Mouse (Mus musculus): ENCODE data around the gene Als2cr12. TPM values are rescaled to one million over a fixed set of nuclear protein-coding genes. Genes with fewer than 3 reads are reported as not detected.
A peak's percentile ranks its signal among the peaks of the same experiment; 100 is the strongest.
"Not testable (repeated sequence)": the region's sequence is repeated elsewhere in the genome, so short reads cannot be mapped to it uniquely, and the experiment has no call there.

Als2cr12 gene
- 64.1 and 65.5 TPM in 2 replicates for polyA plus RNA-seq (2012; rRNA removed)

DNA sequence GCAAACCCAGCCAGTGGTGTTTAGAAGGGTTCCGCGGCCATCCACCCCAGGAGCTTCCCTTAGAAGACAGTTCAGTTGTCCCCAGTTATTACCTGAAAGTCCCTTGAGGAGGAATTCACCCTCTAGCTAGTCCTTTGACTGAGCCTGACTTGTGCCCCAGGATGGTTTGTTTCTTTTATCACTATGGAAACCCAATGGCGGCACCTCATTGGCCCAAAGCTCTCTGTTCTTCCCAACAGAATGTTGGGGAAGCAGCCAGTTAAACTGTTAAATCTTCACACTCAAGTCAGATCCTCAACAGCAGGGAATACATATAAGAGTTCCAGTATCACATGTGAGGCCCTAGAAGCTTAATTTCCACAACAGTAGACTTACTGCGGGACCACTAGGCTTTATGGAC is at the start of gene Als2cr12:
TSS of gene Als2cr12 (minus strand) at position 180 of the 400 bp plus-strand sequence.
- peak within 1 kb of the TSS; percentile 86 for H3K4me3 ChIP-seq (ENCODE audit: control insufficient read depth, low read depth, low read length)
- H3K4me1 ChIP-seq (ENCODE audit: control insufficient read depth, insufficient read depth, low read length); H3K36me3 ChIP-seq (ENCODE audit: control insufficient read depth, insufficient read depth, low read length); H3K27me3 ChIP-seq (ENCODE audit: control insufficient read depth, insufficient read depth, low read length): not testable (repeated sequence)
- H3K27ac ChIP-seq (ENCODE audit: control insufficient read depth, insufficient read depth, low read depth, low read length) = peak within 1 kb of the TSS; percentile 97

DNA sequence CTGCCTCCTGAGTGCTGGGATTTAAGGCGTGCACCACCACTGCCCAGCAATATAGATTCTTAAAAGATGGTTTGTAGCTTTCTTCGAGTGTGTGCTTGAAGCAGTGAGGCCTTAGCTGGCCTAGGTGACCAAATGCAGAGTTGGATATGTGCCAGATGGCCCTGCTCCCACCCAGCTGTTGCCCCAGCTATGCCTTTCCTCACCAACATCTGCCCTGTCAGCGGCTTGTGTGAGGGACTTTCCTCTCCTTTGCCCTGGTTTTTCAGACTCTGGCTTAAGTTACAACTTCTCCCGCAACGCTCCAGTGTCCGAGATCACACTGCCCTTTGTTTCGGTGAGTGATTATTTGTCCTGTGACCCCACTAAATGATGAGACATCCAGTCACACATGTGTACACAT is 48.9 kb upstream of the Als2cr12 start:
- Histone ChIP-seq H3K4me1 (ENCODE audit: control insufficient read depth, insufficient read depth, low read length) (no peaks in the 10 kb centered on the region), H3K27ac (ENCODE audit: control insufficient read depth, insufficient read depth, low read depth, low read length) (no peak overlapping the region), H3K36me3 (ENCODE audit: control insufficient read depth, insufficient read depth, low read length) (no peaks in the 10 kb centered on the region)

GRCm38 (mm10) chr1:58743252-58743651 is 47.5 kb upstream of the Als2cr12 start:
- no peak overlapping the region for H3K4me3 ChIP-seq (ENCODE audit: control insufficient read depth, low read depth, low read length)
- no peaks in the 10 kb centered on the region for H3K27me3 ChIP-seq (ENCODE audit: control insufficient read depth, insufficient read depth, low read length)
- H3K36me3 ChIP-seq (ENCODE audit: control insufficient read depth, insufficient read depth, low read length) = no peaks in the 10 kb centered on the region
- no peaks in the 10 kb centered on the region for H3K4me1 ChIP-seq (ENCODE audit: control insufficient read depth, insufficient read depth, low read length)
- TF ChIP-seq POLR2A (IDR thresholded peaks at IDR 0.05; ENCODE audit: control insufficient read depth, low read depth, low read length) (no peak), CTCF (IDR thresholded peaks at IDR 0.05; ENCODE audit: control insufficient read depth, insufficient read depth, insufficient replicate concordance, low read depth, low read length) (no peak)
- no peak overlapping the region for H3K27ac ChIP-seq (ENCODE audit: control insufficient read depth, insufficient read depth, low read depth, low read length)

More for the DNA sequence above, 48.9 kb upstream of the Als2cr12 start:
- TF ChIP-seq POLR2A (IDR thresholded peaks at IDR 0.05; ENCODE audit: control insufficient read depth, low read depth, low read length) (no peak), CTCF (IDR thresholded peaks at IDR 0.05; ENCODE audit: control insufficient read depth, insufficient read depth, insufficient replicate concordance, low read depth, low read length) (no peak)
- Histone ChIP-seq H3K4me3 (ENCODE audit: control insufficient read depth, low read depth, low read length) (no peak overlapping the region), H3K27me3 (ENCODE audit: control insufficient read depth, insufficient read depth, low read length) (no peaks in the 10 kb centered on the region)

DNA sequence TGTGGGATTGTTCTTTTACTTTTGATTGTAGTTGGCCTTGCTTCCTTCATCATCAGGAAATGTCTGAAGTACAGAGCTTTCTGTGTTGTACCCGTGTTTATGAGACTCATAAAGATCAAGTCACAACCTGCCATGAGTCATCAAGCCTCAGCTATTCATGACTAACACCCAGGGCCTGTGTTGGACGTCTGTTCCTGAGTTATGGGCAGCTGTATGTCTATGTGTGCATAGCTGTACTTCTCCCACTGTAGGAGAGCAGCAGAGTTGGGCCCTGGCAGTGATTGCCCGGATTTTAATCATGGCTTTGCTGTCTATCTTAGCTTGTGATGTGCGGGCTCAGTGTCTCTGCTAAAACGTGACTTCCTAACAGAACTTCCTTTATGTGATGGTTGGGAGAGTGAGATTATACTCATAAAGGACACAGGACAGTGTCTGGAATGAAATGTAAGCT is 46.8 kb upstream of the Als2cr12 start:
- no peaks in the 10 kb centered on the region for H3K4me1 ChIP-seq (ENCODE audit: control insufficient read depth, insufficient read depth, low read length)
- H3K36me3 ChIP-seq (ENCODE audit: control insufficient read depth, insufficient read depth, low read length) = no peaks in the 10 kb centered on the region
- no peaks in the 10 kb centered on the region for H3K27me3 ChIP-seq (ENCODE audit: control insufficient read depth, insufficient read depth, low read length)
- H3K27ac ChIP-seq (ENCODE audit: control insufficient read depth, insufficient read depth, low read depth, low read length) = no peak overlapping the region
- TF ChIP-seq CTCF (IDR thresholded peaks at IDR 0.05; ENCODE audit: control insufficient read depth, insufficient read depth, insufficient replicate concordance, low read depth, low read length) (no peak), POLR2A (IDR thresholded peaks at IDR 0.05; ENCODE audit: control insufficient read depth, low read depth, low read length) (no peak)
- H3K4me3 ChIP-seq (ENCODE audit: control insufficient read depth, low read depth, low read length) = no peak overlapping the region

- Histone ChIP-seq H3K4me3 (ENCODE audit: control insufficient read depth, low read depth, low read length) (no peak overlapping the region), H3K36me3 (ENCODE audit: control insufficient read depth, insufficient read depth, low read length) (no peaks in the 10 kb centered on the region), H3K4me1 (ENCODE audit: control insufficient read depth, insufficient read depth, low read length) (no peaks in the 10 kb centered on the region), H3K27me3 (ENCODE audit: control insufficient read depth, insufficient read depth, low read length) (no peaks in the 10 kb centered on the region), H3K27ac (ENCODE audit: control insufficient read depth, insufficient read depth, low read depth, low read length) (no peak overlapping the region)
- no peak for TF ChIP-seq CTCF (IDR thresholded peaks at IDR 0.05; ENCODE audit: control insufficient read depth, insufficient read depth, insufficient replicate concordance, low read depth, low read length)
- no peak for TF ChIP-seq POLR2A (IDR thresholded peaks at IDR 0.05; ENCODE audit: control insufficient read depth, low read depth, low read length)
Observed at GRCm38 (mm10) chr1:58739529-58739928, 43.7 kb upstream of the Als2cr12 start.

DNA sequence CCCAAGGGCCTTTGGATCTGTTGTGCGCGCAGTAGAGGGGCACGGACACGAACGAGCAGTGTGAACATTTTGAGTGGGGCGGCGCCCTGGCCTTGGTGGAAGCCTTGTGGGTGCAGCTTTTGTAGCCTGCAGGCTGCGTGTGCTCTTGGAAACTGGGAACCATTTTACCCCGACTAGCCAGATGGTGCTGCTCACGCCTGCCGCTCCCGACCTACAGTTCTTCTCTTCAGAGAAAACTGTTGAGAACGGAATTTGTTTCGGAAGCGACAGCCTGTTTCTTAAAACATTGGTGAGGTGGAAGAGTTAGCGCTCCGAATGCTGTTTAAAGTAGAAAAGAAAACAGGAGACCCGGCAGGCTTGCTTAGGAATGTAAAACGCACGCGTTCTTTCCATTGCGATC is 41.2 kb upstream of the Als2cr12 start:
- H3K27me3 ChIP-seq (ENCODE audit: control insufficient read depth, insufficient read depth, low read length) = no peaks in the 10 kb centered on the region
- H3K36me3 ChIP-seq (ENCODE audit: control insufficient read depth, insufficient read depth, low read length) = no peaks in the 10 kb centered on the region
- no peak overlapping the region for H3K4me3 ChIP-seq (ENCODE audit: control insufficient read depth, low read depth, low read length)
- no peaks in the 10 kb centered on the region for H3K4me1 ChIP-seq (ENCODE audit: control insufficient read depth, insufficient read depth, low read length)
- TF ChIP-seq CTCF (IDR thresholded peaks at IDR 0.05; ENCODE audit: control insufficient read depth, insufficient read depth, insufficient replicate concordance, low read depth, low read length) = no peak
- no peak for TF ChIP-seq POLR2A (IDR thresholded peaks at IDR 0.05; ENCODE audit: control insufficient read depth, low read depth, low read length)
- H3K27ac ChIP-seq (ENCODE audit: control insufficient read depth, insufficient read depth, low read depth, low read length) = no peak overlapping the region

DNA sequence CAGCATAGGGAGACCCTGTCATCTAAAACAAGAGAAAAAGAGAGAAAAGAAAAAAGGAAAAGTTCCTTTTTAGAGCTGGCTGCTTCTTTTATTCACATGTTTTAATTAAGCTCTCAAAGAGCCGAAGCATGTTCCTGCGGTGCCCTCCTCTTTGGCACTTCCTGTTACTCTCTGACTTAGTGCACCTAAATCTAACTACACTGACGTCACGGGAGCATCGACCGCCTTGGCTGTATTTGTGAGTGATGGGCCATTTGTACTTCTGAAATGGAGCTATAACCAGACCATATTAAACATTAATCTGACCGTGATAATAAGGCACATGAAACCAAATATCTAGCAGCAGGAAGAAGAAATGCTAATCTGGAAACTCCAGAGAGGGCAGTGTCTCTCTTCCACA is 40.2 kb upstream of the Als2cr12 start:
- no peak overlapping the region for H3K27ac ChIP-seq (ENCODE audit: control insufficient read depth, insufficient read depth, low read depth, low read length)
- no peak for TF ChIP-seq CTCF (IDR thresholded peaks at IDR 0.05; ENCODE audit: control insufficient read depth, insufficient read depth, insufficient replicate concordance, low read depth, low read length)
- no peak for TF ChIP-seq POLR2A (IDR thresholded peaks at IDR 0.05; ENCODE audit: control insufficient read depth, low read depth, low read length)
- no peaks in the 10 kb centered on the region for H3K27me3 ChIP-seq (ENCODE audit: control insufficient read depth, insufficient read depth, low read length)
- no peaks in the 10 kb centered on the region for H3K36me3 ChIP-seq (ENCODE audit: control insufficient read depth, insufficient read depth, low read length)
- H3K4me3 ChIP-seq (ENCODE audit: control insufficient read depth, low read depth, low read length) = no peak overlapping the region
- H3K4me1 ChIP-seq (ENCODE audit: control insufficient read depth, insufficient read depth, low read length) = no peaks in the 10 kb centered on the region

All from testis, adult 2 months (tissue).